Mouse (Mus musculus) hindbrain, postnatal 0 days (tissue): ENCODE data around the gene Svip. TPM values are rescaled to one million over a fixed set of nuclear protein-coding genes. Genes with fewer than 3 reads are reported as not detected.

Experiments
- ATAC-seq: fragments of 200-750 bp; cut with Nextera tagmentation; 2 replicates; pipeline ENCODE4 v1.8.0; 2017; ENCODE audit warnings: mild to moderate bottlenecking, moderate TSS enrichment, moderate library complexity
- DNase-seq: peaks from one replicate; pipeline ENCODE4 v3.0.0-alpha.2; 2015; ENCODE audit warnings: low spot score
- H3K27ac ChIP-seq: fragments of 300-500 bp; sonication (generic); 2 replicates; pipeline ENCODE4 v1.5.1; 2014; ENCODE audit warnings: mild to moderate bottlenecking
- H3K27me3 ChIP-seq: fragments of 300-500 bp; sonication (generic); 2 replicates; pipeline ENCODE4 v1.6.1; 2014; ENCODE audit warnings: low read length, mixed read lengths; ENCODE audit not compliant: insufficient read depth
- H3K36me3 ChIP-seq: fragments of 300-500 bp; sonication (generic); 2 replicates; pipeline ENCODE4 v1.6.1; 2014; ENCODE audit warnings: low read length, mixed read lengths; ENCODE audit not compliant: insufficient read depth
- H3K4me1 ChIP-seq: fragments of 300-500 bp; sonication (generic); 2 replicates; pipeline ENCODE4 v1.6.1; 2014; ENCODE audit warnings: antibody characterized with exemption, low read length, mixed read lengths; ENCODE audit not compliant: insufficient read depth
- H3K4me2 ChIP-seq: fragments of 300-500 bp; sonication (generic); 2 replicates; pipeline ENCODE4 v1.6.1; 2014; ENCODE audit warnings: low read depth, mild to moderate bottlenecking, low read length, moderate library complexity, mixed read lengths
- H3K4me3 ChIP-seq: fragments of 300-500 bp; sonication (generic); 2 replicates; pipeline ENCODE4 v1.5.1; 2014; ENCODE audit warnings: low read length
- H3K9ac ChIP-seq: fragments of 300-500 bp; sonication (generic); replicated peaks from 2 replicates; pipeline ENCODE4 v1.6.1; 2014; ENCODE audit warnings: mild to moderate bottlenecking, low read length, moderate library complexity, mixed read lengths
- H3K9me3 ChIP-seq: fragments of 300-500 bp; sonication (generic); 2 replicates; pipeline ENCODE4 v1.6.1; 2016; ENCODE audit warnings: low read length, mixed read lengths
- CTCF ChIP-seq: IDR thresholded peaks from 2 replicates; pipeline ENCODE4 v1.5.1; 2016; ENCODE audit warnings: antibody characterized with exemption, control low read depth, low read depth
- WGBS: fragments of 180-500 bp; shearing (Covaris S2); extraction: QIAGEN DNeasy Blood & Tissue Kit; methylation state at CpG from one replicate; pipeline ENCODE4 v1.1.7; 2014; 5-methylcytosine and 5-hydroxymethylcytosine counted together
- polyA plus RNA-seq: library from polyadenylated mRNA; unstranded; fragments of >200 nt; fragmentation: Nextera tagmentation; extraction: Ambion mirVana; gene quantifications from 2 replicates; pipeline ENCODE4 v1.2.1, GENCODE M21; 2015
- total RNA-seq: library from RNA; depleted of rRNA; stranded (reverse); fragments of >200 nt; gene quantifications from 2 replicates; pipeline ENCODE4 v1.2.3, GENCODE M21; 2014

The Svip gene
- total and polyA plus RNA-seq, 2 experiments from 2014 or later, result 15.0 to 18.3 TPM

DNA sequence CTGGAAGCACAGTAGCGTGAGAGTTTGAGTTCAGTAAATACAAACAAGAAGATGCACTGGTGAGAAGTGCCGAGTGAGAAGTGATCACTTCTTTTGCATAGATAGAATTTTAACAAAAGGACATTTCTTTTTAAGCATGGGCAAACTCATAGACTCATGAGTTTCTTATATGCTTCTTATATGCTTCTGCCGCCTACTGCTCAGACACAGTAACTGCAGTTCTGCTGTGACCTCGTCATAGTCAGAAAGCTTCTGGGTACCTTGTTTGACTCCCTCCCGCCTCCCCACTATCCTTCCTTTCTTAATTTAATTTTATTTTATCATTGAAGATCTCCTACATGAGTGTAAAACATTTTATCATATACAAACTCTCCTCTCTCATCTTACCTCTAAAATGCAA, 26.5 kb downstream of the Svip start:
- no peak overlapping the region for H3K4me2 ChIP-seq
- no peak overlapping the region for H3K9ac ChIP-seq
- H3K4me3 ChIP-seq, result no peak overlapping the region
- no peak overlapping the region for H3K27ac ChIP-seq
- WGBS, result 45% methylated on average over 5 of the region's 5 CpGs
- H3K9me3 ChIP-seq, result no peaks in the 10 kb centered on the region
- ATAC-seq (no peak), DNase-seq (peak; percentile 51)
- H3K4me1 ChIP-seq, result no peaks in the 10 kb centered on the region
- no peaks in the 10 kb centered on the region for H3K36me3 ChIP-seq
- H3K27me3 ChIP-seq, result no peaks in the 10 kb centered on the region
- TF ChIP-seq CTCF, result peak; percentile 68

DNA sequence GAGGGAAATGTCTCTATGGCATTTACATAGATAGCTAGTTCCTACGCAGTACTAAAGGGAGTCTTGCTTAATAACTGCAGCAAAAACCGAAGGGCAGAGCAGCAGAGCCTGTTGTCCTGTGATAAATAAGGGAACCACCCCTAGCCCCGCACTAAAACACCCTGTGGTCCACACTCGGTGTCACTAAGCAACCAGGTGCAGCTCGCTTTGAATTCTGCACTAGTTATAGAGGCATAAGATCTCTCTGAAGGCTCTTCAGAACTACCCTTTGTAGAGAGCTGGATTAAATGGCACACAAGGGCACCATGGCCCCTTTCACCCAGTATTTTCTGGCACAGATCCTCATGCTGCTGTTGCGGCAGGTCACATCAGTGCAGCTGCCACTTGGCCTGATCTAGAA, 30.6 kb downstream of the Svip start:
- H3K27me3 ChIP-seq, result no peaks in the 10 kb centered on the region
- no peak overlapping the region for H3K4me2 ChIP-seq
- no peak overlapping the region for H3K4me3 ChIP-seq
- no peaks in the 10 kb centered on the region for H3K36me3 ChIP-seq
- no peaks in the 10 kb centered on the region for H3K9me3 ChIP-seq
- no peak overlapping the region for H3K27ac ChIP-seq
- WGBS, result 54% methylated on average over 6 of the region's 6 CpGs
- ATAC-seq (no peak), DNase-seq (no peak)
- no peak overlapping the region for H3K9ac ChIP-seq
- H3K4me1 ChIP-seq, result no peaks in the 10 kb centered on the region
- no peak for TF ChIP-seq CTCF

DNA sequence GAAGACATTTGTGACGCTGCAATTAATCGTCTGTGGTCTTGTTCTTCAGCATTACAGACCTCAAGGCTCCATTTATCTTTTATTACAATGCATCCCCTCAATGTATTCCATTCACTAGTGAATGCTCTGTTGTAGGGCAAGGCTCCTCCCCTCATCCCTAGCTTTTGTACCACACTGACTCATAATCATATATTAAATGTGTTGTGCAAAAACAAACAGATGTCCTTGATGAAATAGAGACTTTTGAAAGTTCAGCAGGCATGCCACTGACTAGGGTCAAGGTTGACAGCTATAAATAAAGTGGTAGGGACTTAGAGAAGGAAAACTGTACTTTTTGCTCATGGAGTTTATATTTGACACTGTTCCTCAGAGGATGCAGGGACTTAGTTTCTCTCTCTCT, 32.3 kb downstream of the Svip start:
- TF ChIP-seq CTCF, result no peak
- Histone ChIP-seq H3K4me3 (no peak overlapping the region), H3K9ac (no peak overlapping the region), H3K27me3 (no peaks in the 10 kb centered on the region), H3K27ac (no peak overlapping the region), H3K9me3 (no peaks in the 10 kb centered on the region), H3K36me3 (no peaks in the 10 kb centered on the region), H3K4me2 (no peak overlapping the region), H3K4me1 (no peaks in the 10 kb centered on the region)
- no peak for DNase-seq
- WGBS, result 61% methylated on average over 2 of the region's 2 CpGs
- no peak for ATAC-seq

DNA sequence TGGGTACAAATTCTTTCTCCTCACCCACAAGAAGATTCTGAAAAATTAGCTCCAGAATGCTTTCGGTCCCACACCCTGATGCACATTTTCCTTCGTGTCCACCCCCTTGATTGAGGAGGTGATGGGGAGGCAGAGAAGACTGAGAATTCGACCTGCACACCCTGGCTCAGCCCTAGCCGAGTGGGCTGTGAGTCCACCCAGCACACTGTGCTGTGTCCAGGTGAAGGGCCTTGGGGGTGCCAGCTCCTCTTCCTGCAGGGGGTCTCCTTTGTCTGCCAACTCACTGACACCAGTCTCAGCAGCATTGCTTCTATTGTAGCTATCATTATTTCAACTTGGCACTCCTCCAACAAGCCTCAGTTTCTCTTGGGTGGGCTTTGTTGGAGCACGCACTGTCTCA, 32.7 kb downstream of the Svip start:
- DNase-seq (no peak), ATAC-seq (no peak)
- H3K4me2 ChIP-seq, result no peak overlapping the region
- H3K36me3 ChIP-seq, result no peaks in the 10 kb centered on the region
- no peaks in the 10 kb centered on the region for H3K27me3 ChIP-seq
- no peaks in the 10 kb centered on the region for H3K9me3 ChIP-seq
- no peak overlapping the region for H3K27ac ChIP-seq
- no peak for TF ChIP-seq CTCF
- WGBS, result 58% methylated on average over 5 of the region's 5 CpGs
- H3K4me3 ChIP-seq, result no peak overlapping the region
- H3K4me1 ChIP-seq, result no peaks in the 10 kb centered on the region
- H3K9ac ChIP-seq, result no peak overlapping the region

DNA sequence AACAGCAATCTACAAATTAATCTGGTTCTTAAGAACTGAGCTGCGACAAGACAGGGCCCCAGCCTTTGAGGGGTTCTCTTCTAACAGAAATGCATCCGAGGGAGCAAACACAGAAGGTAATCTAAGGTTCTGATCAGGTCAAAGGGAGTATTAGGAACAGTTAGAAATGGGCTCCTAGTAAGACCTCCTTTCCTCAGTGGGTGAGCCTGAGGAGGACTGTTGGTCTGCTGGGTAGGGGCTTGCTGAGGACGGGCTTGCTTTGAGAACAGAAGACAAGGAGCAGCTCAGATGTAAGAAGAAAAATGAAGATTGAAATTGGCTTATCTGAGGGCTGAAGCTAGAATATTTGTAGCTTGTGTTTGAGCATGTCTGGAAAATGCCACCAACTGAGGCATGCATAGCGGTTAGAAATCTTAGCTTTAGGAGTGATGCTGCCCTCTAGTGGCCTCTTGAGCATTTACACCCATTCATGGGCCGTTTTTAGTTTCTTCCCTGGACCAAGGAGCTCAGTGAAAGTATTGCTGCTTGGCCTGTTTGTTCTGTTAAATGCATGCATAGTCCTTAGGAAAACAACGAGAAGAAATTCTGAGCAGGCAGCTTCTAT, 33.5 kb downstream of the Svip start:
- peak; percentile 75 for ATAC-seq
- peak; percentile 90 for TF ChIP-seq CTCF
- Histone ChIP-seq H3K27me3 (no peaks in the 10 kb centered on the region), H3K27ac (no peak overlapping the region), H3K4me2 (no peak overlapping the region), H3K4me1 (no peaks in the 10 kb centered on the region), H3K9me3 (no peaks in the 10 kb centered on the region), H3K4me3 (no peak overlapping the region), H3K36me3 (no peaks in the 10 kb centered on the region), H3K9ac (no peak overlapping the region)
- peak; percentile 89 for DNase-seq
- WGBS, result 31% methylated on average over 6 of the region's 6 CpGs

DNA sequence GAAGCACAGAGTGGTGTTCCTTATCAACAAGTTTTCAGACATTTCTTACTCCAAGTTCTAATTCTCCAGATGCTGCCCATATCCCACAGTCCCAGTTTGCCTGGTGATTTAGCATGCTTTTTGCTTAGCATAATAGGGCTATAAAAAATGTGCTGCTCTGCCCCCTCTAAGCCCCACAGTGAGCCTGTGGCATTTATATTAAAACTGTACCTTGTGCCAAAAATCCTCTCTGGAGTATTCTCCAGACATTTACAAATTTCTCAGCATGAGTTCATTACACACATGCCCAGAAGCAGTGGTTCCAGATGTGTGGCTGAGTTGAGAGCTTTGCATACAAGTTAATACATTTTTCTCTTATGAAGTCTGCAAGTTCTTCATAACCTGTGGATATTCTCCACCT, 36.4 kb downstream of the Svip start:
- Histone ChIP-seq H3K9ac (no peak overlapping the region), H3K27me3 (no peaks in the 10 kb centered on the region), H3K4me3 (no peak overlapping the region), H3K4me2 (no peak overlapping the region), H3K36me3 (no peaks in the 10 kb centered on the region), H3K9me3 (no peaks in the 10 kb centered on the region), H3K4me1 (no peaks in the 10 kb centered on the region), H3K27ac (no peak overlapping the region)
- ATAC-seq (no peak), DNase-seq (no peak)
- no peak for TF ChIP-seq CTCF

DNA sequence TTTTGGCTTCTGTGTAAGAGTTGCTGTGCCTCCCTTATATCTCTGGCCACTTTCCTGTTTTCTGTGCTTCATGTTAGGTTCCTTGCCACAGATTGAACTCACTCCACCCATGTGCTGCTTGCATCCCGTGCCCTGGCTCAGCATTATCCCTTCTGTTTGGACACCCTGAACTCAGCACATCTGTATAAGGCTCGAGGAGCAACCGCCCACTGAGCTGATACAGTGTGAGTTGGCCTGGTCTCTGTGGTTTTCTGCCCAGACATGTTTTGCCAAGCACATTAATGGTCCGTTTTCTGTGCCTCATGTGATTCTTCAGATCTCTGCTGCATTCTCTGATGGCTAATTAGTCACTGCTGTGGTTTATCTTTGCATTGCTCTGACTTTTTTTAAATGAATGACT, 38.2 kb downstream of the Svip start:
- Histone ChIP-seq H3K27me3 (no peaks in the 10 kb centered on the region), H3K9ac (no peak overlapping the region), H3K27ac (no peak overlapping the region), H3K9me3 (no peaks in the 10 kb centered on the region), H3K36me3 (no peaks in the 10 kb centered on the region), H3K4me1 (no peaks in the 10 kb centered on the region), H3K4me2 (no peak overlapping the region), H3K4me3 (no peak overlapping the region)
- no peak for ATAC-seq
- no peak for TF ChIP-seq CTCF
- 80% methylated on average over 4 of the region's 4 CpGs for WGBS
- no peak for DNase-seq
